Mouse (Mus musculus): ENCODE data around the gene Gm6803.
"Not testable (repeated sequence)": the region's sequence is repeated elsewhere in the genome, so short reads cannot be mapped to it uniquely, and the experiment has no call there.

DNA sequence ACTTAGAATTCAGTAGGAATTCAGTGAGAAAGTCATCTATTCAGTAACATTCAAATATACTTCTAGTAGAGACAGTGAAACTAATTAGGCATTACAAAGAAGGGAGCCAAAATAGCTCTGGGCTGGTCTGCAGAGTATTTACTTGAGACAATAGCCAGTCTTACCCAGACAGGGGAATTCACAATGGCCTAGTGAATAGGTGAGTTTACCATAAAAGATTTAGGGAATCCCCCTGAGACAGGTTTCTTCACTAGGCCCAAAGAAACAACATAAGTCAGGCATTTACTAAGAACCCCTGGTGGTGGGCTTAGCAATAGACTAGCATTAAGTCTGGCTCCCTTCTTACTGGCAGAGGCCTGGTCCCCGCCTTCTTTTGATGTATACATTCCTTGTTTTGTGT, 26.7 kb upstream of the Gm6803 start:
- not testable (repeated sequence) for TF ChIP-seq POLR2A (IDR thresholded peaks at IDR 0.05; ENCODE audit: low read depth, low read length); CTCF (conservative IDR thresholded peaks at IDR 0.05; ENCODE audit: insufficient read depth, insufficient read length, low read depth, low read length)
